Mouse (Mus musculus) naive thymus-derived CD4-positive, alpha-beta T cell, adult 2 months (primary cell): Measurements from ENCODE around the gene Cdh13.

Experiments used
- DNase-seq: peaks from one replicate; pipeline ENCODE4 v3.0.0-alpha.2; 2011; ENCODE audit warnings: low read depth

Cdh13 gene

DNA sequence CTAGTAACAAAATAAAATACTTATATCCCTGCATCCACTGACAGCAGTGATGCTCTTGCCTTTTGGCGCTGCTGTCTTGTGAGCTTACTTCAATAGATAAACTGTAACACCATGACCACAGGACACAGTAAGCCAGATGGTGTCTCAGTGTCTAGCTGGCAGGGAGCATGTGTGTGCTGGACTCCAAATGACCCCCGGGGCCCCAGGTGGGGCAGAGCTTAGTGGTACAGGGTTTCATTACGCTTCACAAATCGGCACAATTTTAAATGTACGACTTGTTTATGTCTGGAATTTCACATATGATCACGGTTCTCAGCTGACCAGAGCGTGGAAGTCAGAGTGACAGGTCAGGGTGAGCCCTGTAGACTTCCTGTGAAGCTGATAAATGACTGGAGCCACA lies 980.2 kb downstream of the Cdh13 start:
- DNase-seq, result no peak

DNA sequence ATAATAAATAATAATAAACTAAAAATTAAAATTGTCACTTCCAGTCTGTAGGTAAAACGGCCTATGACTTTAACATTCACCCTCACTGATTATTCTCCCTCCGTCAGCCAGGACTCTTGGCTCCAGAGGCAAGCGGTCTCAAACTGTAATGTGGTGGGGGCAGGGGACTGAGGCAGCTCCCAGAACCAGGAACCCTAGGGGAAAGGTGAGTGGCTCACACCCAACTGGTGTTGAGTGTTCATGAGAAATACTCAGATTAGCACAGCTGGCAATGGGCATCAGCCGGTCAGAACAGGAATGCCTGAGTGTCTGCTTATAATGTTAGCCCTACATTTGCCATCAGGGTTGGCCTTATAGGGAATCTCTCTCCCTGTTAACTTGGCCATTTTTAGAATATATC lies 982.8 kb downstream of the Cdh13 start:
- no peak for DNase-seq

DNA sequence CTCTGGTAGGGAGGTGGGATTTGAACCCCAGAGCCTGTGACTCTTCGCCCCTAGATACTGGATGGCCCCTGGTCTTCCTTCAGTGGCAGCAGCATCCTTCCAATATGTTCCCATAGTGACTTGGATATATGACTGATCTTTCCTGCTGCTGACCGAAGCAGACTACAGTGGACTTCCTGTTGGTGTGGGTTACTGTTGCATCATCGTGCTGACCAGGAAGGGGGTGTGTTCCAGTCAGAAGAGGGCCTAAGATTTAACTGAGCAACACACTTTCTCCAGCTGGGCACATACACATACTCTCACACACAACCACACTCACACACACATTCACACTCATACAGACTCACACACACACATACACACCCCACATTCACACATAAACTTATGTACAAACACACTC lies 986.0 kb downstream of the Cdh13 start:
- no peak for DNase-seq

DNA sequence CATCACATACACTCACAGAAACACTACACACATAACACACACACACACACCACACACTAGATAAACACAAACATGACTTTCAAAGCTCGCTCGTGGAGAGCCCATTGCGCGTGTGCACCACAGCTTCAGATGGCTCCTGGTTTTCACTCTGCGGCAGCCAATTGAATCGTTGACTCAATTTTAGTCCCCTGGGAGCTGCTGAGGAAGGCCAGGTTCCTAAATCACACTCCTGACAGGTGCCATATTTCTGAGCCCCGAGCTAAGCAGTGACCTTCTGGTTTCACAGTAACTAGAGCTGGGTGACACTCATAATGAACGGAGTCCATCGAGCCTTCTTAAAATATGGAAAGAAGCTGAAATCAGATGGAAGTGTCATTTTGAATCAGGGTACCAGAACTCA lies 986.8 kb downstream of the Cdh13 start:
- DNase-seq, result no peak

DNA sequence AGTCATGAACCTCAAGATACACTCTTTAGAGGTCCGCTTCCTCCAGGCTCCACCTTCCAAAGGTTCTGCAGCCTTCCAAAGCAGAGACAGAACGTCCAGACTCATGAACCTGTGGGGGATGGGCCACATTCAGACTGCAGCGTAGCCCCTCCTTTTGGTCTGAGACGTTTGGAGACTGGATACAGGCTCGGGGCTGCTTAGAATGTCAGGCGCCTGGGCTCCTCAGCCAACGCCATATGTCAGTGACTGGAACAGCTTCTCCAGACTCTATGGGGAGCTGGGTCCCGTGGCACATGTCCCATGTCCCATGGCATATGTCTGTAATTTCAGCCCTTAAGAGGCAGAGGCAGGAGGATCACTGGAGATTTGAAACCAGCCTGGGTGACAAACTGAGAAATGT lies 989.4 kb downstream of the Cdh13 start:
- DNase-seq, result no peak

DNA sequence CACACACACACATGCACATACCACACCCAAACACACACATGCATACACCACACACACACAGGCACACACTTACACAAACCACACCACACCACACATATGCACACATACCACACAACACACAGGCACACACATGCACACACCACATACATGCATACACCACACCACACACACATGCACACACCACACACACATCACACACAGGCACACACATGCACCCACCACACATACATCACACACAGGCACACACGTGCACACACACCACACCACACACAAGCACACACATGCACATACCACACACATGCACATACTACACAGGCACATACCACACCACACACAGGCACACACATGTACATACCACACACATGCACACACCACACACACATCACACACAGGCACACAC lies 991.9 kb downstream of the Cdh13 start:
- DNase-seq, result no peak

DNA sequence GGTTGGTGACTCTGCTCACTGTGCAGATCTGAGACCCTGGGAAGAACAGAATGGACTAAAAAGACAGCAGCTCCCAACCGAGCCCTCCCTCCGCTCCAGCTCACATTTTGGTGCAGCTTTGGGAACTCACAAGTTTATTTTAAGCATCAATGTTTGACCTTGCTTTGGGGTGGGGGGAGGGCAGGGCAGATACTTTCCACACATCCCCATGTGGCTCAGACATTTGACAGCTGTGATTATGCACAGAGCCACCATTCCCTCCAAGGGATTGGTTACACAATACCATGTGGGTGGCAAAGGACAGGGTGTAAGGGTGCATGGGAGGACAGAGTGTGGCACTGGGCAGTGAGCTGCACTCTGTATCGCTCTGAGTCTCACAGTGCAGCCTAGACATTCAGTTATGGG lies 993.5 kb downstream of the Cdh13 start:
- no peak for DNase-seq

DNA sequence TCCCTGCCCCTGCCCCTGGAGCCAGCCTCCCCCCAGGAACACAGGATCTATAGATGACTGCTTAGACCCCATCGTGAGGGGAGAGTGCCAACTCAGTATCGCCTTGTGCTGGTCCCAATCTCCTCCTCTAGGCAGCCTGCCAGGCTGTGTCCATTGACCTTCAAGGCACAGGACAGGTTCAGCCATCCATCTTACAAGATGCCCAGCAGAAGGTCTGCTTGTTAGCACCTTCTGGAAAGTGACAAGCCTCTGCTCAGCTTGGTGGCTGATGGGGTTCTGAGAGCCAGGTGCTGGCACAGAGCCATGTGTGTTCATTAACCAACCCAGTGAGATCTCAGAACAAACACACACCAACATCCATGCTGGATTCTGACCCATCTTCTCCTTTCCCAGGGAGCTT lies 998.2 kb downstream of the Cdh13 start:
- DNase-seq, result no peak

DNA sequence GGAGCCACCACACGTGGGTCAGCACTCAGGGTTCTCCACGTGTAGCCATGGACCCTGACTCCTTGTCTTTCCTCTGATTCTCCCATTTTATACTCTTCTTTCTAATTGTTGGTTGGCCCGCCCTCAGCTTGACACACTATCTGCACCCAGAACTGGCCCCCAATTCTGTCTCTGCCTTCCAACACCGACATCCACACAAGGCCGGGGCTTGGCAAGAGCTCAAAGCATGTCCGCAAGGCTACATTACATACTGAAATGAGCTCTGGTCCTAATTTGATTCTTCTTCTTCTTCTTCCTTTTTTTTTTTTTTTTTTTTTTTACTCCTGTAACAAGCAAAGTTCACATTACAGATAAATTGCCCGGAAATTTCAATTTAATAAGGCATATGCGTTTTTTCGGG lies 1001.0 kb downstream of the Cdh13 start:
- DNase-seq, result no peak

DNA sequence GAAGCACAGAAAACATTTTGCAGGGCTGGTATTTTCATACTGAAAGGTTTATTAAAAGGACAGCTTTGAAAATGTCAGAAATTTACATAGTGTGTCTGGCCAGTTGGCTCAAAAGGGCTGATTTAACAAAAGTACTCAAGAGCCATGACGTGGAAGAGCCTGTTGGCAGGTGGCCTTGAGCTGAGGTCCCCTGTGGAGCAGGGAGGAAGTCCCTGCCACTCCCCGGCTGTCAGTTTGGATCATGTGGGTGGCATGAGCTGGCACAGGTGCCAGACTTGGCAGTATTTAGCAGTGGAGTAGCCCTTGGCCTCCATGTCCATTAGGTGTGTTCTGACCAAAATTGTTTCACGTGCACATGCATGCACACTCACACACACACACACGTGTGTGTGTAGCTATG lies 1001.4 kb downstream of the Cdh13 start:
- no peak for DNase-seq

DNA sequence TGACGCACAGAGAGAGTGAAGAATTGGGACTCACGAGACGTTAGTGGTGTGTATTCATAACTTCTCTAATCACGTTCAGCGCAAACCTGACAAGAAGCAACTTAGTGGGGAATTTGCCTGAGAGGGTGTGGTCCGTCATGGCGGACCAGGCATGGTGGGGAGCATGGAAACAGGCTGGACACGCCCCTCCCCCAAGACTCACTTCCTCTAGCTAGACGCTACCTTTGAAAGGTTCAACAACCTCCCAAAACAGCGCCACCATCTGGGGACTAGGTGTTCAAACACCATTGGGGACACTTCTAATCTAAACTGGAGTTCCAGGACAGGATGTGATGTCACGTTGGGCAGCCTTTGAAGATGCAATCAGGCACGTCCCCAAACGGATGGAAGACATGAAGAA lies 1011.9 kb downstream of the Cdh13 start:
- DNase-seq, result no peak

DNA sequence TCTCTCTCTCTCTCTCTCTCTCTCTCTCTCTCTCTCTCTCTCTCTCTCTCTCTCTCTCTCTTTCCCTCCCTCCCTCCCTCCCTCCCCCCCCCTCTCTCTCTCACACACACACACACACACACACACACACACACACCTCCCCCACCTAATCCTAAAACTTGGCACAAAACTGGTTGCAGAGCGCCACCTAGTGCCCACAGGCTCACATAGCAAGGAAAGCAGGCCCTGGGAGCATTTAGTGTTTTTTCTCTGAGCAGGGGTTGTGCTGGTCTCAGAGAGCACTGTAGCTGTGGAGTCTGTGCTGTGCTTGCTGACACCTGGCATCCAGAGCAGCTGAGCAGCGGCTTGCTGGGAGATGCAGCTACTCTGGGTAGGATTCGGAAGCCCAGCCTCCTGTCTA lies 1014.2 kb downstream of the Cdh13 start:
- DNase-seq, result peak; percentile 53

DNA sequence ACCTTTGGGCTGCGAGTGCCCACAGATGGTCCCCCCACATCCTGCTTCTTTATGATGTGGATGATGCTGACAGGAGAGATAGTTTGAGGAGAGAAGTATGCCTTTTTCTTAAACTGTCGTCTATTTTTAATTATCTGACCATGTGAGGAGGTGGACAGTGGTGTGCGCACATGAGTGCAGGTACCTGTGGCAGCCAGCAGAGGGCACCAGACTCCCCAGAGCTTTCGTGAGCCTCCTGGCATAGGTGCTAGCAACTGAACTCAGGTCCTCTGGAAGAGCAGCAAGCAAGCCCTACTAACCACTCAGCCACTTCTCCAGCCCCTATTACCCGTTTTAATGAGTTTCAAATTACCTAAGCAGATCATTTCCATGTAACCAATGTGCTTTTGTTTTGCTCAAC lies 1016.8 kb downstream of the Cdh13 start:
- no peak for DNase-seq

DNA sequence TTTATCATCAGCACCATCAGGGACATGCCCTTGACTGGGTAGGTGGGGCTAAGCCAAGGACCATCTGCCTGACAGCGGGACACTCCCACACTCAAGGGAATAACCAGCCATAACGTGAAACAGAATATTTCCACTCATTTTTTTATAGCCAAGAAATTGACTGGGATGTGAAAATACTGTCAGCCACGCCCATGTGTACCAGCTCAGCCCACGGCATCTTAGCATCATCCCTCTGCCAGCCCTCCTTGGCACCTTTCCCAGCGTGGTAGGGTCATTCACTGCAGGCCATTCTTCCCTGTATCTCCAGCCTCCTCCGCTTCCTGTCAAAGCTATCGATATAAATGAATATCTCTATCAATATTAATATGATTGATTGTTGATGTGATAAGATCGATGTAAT lies 1020.7 kb downstream of the Cdh13 start:
- no peak for DNase-seq

DNA sequence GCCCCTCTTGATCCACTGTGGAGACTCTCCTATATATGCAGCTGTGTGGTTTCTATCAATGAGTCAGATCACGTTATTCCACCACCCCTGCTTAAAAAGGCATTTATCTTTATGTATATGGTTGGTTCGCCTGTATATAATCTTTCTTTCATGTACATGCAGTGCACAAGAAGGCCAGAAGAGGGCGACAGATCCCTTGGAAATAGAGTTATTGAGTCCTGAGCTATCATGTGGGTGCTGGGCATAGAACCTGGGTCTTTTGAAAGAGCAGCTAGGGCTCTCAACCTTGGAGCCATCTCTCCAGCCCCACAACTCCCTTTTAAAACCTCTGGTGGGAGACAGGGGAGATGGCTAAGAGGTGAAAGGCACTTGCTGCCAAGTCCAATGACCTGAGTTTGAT lies 1027.9 kb downstream of the Cdh13 start:
- peak; percentile 69 for DNase-seq

DNA sequence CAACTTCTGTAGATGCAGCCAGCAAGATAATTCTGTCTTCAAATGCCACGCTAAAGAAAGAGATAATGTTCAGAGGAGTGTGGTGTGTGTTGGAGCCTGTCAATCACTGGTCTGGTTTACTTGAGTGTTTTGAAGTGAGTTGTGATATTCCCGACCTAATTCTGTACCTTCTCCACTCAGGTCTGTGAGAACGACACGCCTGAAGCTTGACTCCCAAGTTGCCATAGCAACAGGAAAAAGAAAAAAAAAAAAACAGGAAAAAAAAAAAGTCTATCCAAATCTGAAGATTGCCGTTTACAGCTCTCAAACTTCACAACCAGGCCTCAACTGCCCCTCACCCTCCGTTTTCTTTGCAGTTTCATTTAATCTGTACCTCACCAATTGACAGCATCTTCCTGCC lies 1039.7 kb downstream of the Cdh13 start:
- DNase-seq, result no peak

DNA sequence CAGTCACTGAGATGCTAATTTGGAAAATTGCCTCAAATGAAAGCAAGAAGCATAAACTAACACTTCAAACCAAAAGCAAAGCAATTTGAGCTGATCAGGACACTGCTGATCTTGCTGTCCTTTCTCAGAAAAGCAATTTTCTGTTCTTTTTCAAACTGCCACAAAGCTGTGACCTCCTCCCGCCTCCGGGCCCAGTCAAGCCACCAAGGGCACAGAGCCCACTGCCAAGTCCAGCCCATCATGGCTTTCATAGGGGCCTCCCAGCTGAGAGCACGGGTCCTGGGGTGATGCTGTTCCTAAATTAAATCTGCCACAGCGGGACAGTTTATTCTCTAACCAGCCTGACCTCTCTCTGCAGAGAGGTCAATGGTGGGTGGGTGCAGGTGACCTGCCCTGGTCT lies 1056.0 kb downstream of the Cdh13 start:
- no peak for DNase-seq

DNA sequence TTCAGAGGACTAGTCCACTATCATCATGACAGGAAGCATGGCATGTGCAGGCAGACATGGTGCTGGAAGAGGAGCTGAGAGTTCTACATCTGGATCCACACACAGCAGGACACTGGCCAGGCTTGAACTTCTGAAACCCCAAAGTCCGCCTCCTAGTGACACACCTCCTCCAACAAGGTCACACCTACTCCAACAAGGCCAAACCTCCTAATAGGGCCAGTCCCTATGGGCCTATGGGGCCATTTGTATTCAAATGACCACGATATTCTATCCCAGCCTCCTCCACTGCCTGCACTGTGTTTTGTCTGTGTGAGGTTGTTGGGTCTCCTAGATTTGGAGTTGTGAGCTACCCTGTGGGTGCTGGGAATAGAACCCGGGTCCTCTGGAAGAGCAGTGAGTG lies 1060.1 kb downstream of the Cdh13 start:
- DNase-seq, result no peak

DNA sequence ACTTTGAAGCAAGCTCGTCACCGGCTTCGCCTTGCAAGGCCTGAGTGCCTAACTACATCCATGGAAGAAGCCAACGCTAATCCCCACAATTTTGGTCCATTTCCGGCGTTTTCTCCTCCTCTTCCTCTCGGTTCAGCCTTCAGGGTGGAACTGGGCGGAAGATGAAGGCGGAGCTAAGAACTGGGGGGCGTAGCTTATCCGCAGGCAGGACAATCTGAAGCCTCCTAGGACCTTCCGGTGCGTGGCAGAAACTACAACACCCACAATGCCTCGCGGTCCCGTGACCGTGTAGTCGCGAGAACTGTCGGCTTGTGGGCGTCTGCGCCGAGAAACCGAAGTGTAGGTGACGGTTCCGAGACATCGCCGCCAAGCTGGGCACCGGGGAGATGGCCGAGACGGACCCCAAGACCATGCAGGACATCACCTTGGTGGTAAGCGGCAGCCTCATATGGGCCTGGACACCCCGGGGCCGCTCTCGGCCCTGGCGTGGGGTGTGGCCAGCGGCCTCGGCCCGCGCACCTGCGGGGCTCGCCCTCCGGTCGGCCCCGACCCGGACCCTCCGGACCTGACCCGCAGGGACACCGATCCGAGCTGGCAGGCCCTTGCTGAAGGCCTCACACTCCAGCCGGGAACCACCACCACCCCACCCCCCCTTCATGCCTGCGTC lies 1060.8 kb downstream of the Cdh13 start, which contains the start of gene Hsbp1:
TSS of gene Hsbp1 (plus strand) at position 299 of the 667 bp plus-strand sequence.
- DNase-seq, result peak; percentile 96

DNA sequence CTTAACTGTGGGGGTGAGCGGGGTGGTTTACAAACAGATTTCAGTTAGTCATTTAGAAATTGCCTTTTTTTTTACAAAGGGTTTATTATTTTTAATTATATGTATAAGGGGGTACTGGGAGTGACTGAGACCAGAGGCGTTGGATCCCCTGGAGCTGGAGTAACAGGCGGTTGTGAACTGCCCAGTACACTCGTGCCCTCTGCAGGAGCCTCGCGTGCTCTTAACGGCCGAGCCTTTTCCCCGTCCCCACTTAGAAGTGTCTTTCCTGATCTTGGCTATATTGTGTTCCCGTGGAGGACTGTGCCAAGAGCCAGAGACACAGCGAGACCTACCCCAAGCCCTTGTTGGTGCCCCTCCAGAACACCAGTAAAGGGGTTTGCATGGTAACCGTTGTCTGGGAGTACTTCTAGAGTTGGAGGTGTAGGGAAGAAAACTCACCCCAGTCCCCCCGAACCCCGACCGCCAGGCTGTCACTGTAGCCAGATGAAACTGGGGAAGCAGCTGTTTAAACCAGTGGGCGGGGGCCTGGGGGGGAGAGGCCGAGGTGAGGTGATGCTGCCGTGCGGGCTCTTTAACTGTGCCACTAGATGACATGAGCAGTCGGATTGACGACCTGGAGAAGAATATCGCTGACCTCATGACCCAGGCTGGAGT lies 1061.6 kb downstream of the Cdh13 start:
- peak; percentile 23 for DNase-seq

DNA sequence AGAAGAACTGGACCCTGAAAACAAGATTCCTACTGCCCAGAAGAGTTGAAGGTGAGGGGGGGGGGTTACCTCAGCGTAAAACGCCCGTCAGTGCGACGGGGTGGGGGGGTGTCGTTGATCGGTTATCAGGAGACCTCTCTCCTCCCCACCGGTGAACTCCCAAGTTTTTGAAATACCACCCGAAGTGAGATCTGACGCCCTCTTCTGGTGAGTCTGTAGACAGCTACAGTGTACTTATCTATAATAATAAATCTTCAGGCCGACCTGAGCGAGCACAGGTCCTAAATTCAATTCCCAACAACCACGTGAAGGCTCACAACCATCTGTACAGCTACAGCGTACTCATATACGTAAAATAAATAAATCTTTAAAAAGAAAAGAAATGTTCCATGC lies 1062.1 kb downstream of the Cdh13 start:
- DNase-seq, result peak; percentile 44

DNA sequence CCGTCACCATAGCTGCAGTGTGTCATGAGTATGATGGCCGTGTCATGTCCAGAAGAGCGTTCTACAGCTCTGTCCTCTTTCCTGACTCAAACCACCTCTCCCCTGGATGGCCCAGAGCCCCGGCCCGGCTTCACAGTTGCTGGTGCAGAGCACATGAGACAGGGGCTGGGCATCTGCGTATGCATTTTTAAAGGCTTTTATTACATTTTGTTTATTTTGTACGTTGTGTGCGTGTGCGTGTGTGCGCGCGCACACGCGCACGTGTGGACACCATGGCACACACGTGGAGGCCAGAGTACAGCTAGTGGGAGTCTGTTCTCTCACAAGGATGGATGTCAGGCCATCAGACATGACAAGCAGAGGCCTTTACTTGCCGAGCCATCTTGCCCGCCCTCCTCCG lies 1068.1 kb downstream of the Cdh13 start:
- no peak for DNase-seq

DNA sequence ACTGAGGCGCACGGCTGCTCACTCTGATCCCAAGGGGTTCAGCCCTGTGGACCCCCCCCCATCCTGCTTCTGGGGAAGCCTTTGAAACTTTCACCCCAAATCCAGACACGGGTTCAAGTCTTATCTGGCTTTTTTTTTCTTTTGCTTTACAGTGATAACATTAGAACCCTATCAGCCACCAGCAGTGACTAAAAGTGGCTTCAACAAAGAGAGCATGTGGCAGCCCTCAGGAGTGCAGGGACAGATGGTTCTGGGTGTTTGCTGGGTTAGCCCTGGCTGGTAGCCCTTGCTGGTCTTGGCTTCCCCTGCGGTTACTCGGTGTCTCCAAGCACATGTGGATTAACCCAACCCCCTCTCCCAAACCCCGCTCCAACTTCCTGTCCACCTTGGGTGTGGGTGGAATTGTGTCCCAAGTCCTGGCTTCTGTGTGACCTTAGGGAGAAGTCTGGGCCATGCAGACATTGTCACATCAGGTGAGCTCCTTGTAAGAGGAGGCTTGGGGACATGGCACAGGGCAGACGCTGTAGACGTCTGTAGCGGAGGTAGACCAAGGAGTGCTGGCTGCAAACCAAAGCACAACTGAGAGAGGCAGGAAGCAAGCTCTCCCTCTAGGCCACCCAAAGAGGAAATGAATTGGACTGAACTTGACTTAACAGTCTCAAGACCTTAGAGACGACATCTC lies 1069.6 kb downstream of the Cdh13 start:
- peak; percentile 64 for DNase-seq

DNA sequence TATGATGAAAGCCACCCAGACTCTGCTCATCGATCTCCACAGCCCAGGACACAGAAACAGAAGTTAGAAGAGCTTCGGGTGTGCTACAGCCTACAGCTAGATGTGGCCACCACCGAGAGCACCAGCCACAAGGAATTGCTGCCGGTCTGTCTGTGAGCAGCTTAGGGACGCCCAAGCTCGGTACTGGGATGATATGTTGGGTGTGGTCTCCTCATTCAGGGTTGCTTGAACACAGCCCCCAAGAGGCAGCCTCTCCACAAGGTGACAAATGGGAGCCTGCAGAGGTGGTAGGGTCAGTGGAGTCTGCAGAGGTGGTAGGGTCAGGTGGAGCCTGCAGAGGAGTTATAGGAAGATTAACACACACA lies 1070.1 kb downstream of the Cdh13 start:
- DNase-seq, result no peak
